Comparison of ENCODE assay signal across 8 mouse cellular contexts in the genomic region with DNA sequence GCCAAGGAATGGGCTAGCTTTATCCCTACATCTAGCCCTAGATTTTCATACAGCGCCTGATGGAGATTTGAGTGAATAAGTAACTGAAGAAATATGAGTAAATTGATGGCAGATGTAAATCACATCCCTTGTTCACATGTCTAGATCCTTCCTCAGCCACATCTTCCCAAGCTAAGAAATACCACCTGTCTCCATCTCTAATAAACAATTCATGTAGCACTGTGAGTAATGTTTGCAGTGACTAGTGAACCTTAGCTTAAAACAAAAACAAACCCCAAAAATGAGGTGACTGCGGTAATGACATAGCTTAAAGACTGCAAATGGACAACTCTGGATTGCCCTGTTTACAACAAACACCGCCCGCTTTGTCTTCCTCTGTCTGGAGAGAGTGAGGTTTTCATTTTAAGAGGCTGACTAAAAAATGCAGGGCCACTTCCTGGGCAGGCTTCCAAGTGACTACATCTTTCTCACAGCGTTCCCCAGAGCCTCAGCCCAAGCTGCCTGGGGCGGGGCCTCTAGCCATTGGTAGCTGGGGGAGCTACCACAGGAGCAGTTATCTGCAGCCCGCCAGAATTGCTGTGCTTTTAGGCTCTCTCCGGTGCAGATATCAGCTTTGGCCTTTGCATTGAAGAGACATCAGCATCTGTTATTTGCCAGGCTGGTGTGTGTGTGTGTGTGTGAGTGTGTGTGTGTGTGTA. TPM values are rescaled to one million over a fixed set of nuclear protein-coding genes. Genes with fewer than 3 reads are reported as not detected.
DNase-seq lines count a peak whose midpoint lies in the region; ATAC-seq lines count a peak whose summit lies in the region.

No protein-coding gene starts in this region.

- intact Hi-C loops in left cerebral cortex, postnatal 25 days (cut with DNase I): no loop called here

- ATAC-seq in hindbrain, embryonic 16.5 days: peak; percentile 73
- peak; percentile 70; the same call in 1 of the 2 replicates for ATAC-seq in midbrain, embryonic 14.5 days (ENCODE audit: low FRiP score, low TSS enrichment)

- no peak overlapping the region for H3K4me3 ChIP-seq in hindbrain, embryonic 16.5 days (ENCODE audit: low read length)
- no peak overlapping the region for H3K4me3 ChIP-seq in midbrain, embryonic 14.5 days (replicated peaks; ENCODE audit: low read depth, low read length)

- H3K9ac ChIP-seq in hindbrain, embryonic 16.5 days (ENCODE audit: low read depth, low read length): no peak overlapping the region
- no peak overlapping the region for H3K9ac ChIP-seq in midbrain, embryonic 14.5 days (replicated peaks; ENCODE audit: low read length)

- peak; percentile 47 for DNase-seq in urinary bladder, postnatal 14 days (ENCODE audit: low spot score)
- DNase-seq in urinary bladder, adult 2 months (ENCODE audit: low spot score): no peak
- peak; percentile 55 for DNase-seq in cerebellum, postnatal 36 days
- peak; percentile 43 for DNase-seq in gastrocnemius, postnatal 10 days
- peak; percentile 40 to 73 for DNase-seq in left cerebral cortex, postnatal 25 days (ENCODE audit: low spot score in 2 of 2)
- peak; percentile 79 for DNase-seq in midbrain, embryonic 14.5 days
- peak; percentile 13 for DNase-seq in splenic B cell, adult 2 months (ENCODE audit: low read depth, low spot score)

- no peak overlapping the region for H3K4me2 ChIP-seq in hindbrain, embryonic 16.5 days (ENCODE audit: low read length)
- no peak overlapping the region for H3K4me2 ChIP-seq in midbrain, embryonic 14.5 days (ENCODE audit: low read length)

- no peak overlapping the region for H3K27ac ChIP-seq in hindbrain, embryonic 16.5 days (ENCODE audit: low read depth, low read length)
- no peak overlapping the region for H3K27ac ChIP-seq in midbrain, embryonic 14.5 days (replicated peaks; ENCODE audit: low read depth, low read length)

- H3K36me3 ChIP-seq in hindbrain, embryonic 16.5 days (ENCODE audit: control insufficient read depth, insufficient read depth, low read length): no peaks in the 10 kb centered on the region
- H3K36me3 ChIP-seq in midbrain, embryonic 14.5 days (ENCODE audit: control insufficient read depth, insufficient read depth, low read length): no peaks in the 10 kb centered on the region
- H3K36me3 ChIP-seq in splenic B cell, adult 2 months (ENCODE audit: control insufficient read depth, insufficient read depth, low read length, poor library complexity, severe bottlenecking): no peaks in the 10 kb centered on the region

- no peaks in the 10 kb centered on the region for H3K27me3 ChIP-seq in hindbrain, embryonic 16.5 days (replicated peaks; ENCODE audit: control insufficient read depth, insufficient read depth, low read length)
- H3K27me3 ChIP-seq in midbrain, embryonic 14.5 days (ENCODE audit: control insufficient read depth, insufficient read depth, low read length): no peaks in the 10 kb centered on the region
- H3K27me3 ChIP-seq in splenic B cell, adult 2 months (ENCODE audit: control insufficient read depth, insufficient read depth, low read length, poor library complexity, severe bottlenecking): no peaks in the 10 kb centered on the region

- WGBS in hindbrain, embryonic 16.5 days: 48% methylated on average over 8 of the region's 8 CpGs
- WGBS in midbrain, embryonic 14.5 days: 52% methylated on average over 8 of the region's 8 CpGs

- H3K4me1 ChIP-seq in hindbrain, embryonic 16.5 days (ENCODE audit: control insufficient read depth, insufficient read depth, low read depth, low read length): no peaks in the 10 kb centered on the region
- H3K4me1 ChIP-seq in midbrain, embryonic 14.5 days (ENCODE audit: control insufficient read depth, insufficient read depth, low read length): no peaks in the 10 kb centered on the region

- H3K9me3 ChIP-seq in hindbrain, embryonic 16.5 days (ENCODE audit: control insufficient read depth, low read length): no peaks in the 10 kb centered on the region
- H3K9me3 ChIP-seq in midbrain, embryonic 14.5 days (ENCODE audit: control insufficient read depth, low read length): no peaks in the 10 kb centered on the region

RNA-seq across cellular contexts. Expression of a gene that starts 46.0 kb away (rescaled TPM):
- polyA plus RNA-seq in urinary bladder, adult 2 months (2012; rRNA removed): 0.48 and 0.60 TPM in 2 replicates
- 1 to 10 TPM; 1.5 to 3.2 TPM for total RNA-seq in gastrocnemius, postnatal 10 days (2021)
- polyA plus RNA-seq in hindbrain, embryonic 16.5 days (2015; fragmentation: Nextera tagmentation; extraction: Ambion mirVana): 22.3 and 24.0 TPM in 2 replicates
- total RNA-seq in left cerebral cortex, postnatal 25 days (2021): 10 to 100 TPM; 33.8 to 36.7 TPM
- 15.5 and 19.3 TPM in 2 replicates for polyA plus RNA-seq in midbrain, embryonic 14.5 days (2014; fragmentation: Nextera tagmentation; extraction: Ambion mirVana)

Comparison
In these comparisons a context has a peak if more than half of its experiments do, and no peak if none do; other contexts are left out.
1. RNA of a gene that starts 46.0 kb away (polyA plus RNA-seq): 22.3 to 24.0 TPM in hindbrain, embryonic 16.5 days and 15.5 to 19.3 TPM in midbrain, embryonic 14.5 days; 0.48 to 0.60 TPM in urinary bladder, adult 2 months; every median in the first group is over 10 times any median in the second.